Mouse (Mus musculus): ENCODE data around the gene Dock6. TPM values are rescaled to one million over a fixed set of nuclear protein-coding genes. Genes with fewer than 3 reads are reported as not detected.

The Dock6 gene
- polyA plus RNA-seq, 1 experiment, result 47.6 TPM

DNA sequence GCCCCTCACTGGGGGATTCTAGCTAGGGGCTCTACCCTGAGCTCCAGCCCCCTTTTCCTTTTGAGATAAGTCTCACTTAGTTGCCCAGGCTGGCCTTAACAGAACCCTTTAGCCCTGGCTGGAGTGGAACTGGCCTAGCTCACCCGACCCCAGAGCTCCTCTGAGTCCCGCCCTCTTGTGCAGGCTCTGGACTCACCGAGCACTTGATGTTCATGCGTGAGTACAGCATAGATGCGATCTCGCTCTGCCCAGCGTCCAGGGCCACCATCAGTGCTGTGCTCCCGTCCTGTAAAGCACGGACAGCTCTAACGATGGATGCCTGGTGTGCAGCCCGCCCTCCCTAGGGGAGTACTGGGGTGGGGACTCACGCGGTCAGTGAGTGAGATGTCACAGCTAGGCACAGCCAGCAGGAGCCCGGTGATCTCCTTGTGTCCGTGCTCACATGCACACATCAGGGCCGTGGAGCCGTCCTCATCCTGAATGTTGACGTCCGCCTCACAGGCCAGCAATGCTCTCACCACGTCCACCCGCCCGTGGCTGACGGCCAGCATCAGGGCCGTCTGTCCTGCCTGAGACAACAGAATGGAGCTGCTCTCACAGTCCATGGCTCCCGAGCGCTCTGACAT lies 82.8 kb downstream of the Dock6 start:
- 89% methylated on average over 26 of the region's 26 CpGs for WGBS
- H3K4me1 ChIP-seq (ENCODE audit: control insufficient read depth, insufficient read depth, insufficient read length), result no peaks in the 10 kb centered on the region
- H3K4me3 ChIP-seq (ENCODE audit: extremely low read depth, insufficient read depth, insufficient read length), result no peak overlapping the region
- H3K27ac ChIP-seq (ENCODE audit: insufficient read depth, low read length), result no peak overlapping the region; the same call in 1 of the 2 replicates
- no peaks in the 10 kb centered on the region for H3K27me3 ChIP-seq (ENCODE audit: control insufficient read depth, insufficient read depth, low read length)
- no peaks in the 10 kb centered on the region for H3K36me3 ChIP-seq (ENCODE audit: control insufficient read depth, insufficient read depth, low read length)
- no peak for TF ChIP-seq CTCF (IDR thresholded peaks at IDR 0.05; ENCODE audit: extremely low read depth, insufficient read depth, insufficient read length, insufficient replicate concordance)
- TF ChIP-seq POLR2A (IDR thresholded peaks at IDR 0.05; ENCODE audit: low read depth, low read length), result no peak
- no peak for DNase-seq (ENCODE audit: low read depth in 1 of 2, low spot score in 2 of 2)

DNA sequence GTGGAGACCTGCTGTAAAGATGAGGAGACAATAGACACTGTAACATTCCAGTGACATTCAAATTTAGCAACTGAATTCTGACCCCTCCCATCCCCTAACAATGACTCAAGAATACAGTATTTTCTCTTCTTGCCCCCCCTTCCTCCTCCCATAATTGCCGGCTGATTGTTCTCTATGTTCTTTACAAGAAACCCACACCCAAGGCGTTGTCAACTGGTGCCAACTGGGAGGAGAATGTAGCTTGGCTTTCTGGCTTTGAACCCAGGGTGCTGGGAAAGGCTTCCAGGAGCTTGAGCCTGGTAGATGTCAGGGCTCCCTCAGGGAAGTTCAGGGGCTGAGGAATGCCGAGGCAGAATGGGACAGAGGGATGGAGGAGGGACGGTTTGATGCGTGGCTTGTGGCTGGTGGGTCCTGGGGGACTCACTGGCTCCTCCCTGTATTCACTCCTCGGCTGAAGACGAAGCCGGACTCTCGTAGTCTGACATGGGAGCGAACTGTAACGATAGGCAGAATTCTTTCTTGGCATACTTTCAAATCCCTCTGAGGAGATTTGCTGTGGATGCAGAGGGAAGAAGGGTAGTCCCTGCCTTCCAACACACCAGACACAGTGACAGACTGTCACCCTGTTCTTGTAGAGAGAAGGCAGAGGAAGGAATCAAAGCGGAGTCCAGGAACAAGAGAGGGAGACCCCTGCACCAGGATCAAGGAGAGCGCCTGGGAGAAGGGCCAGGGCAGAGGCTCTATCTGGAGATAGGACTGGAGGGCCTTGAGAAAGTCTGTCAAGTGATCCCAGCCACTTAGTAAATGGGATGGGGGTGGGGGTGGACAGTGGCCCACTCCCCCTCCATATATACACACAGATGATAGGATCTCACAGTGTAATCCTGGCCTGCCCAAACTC lies 83.7 kb downstream of the Dock6 start:
- no peak for DNase-seq (ENCODE audit: low read depth in 1 of 2, low spot score in 2 of 2)
- H3K4me1 ChIP-seq (ENCODE audit: control insufficient read depth, insufficient read depth, insufficient read length), result no peaks in the 10 kb centered on the region
- WGBS, result 88% methylated on average over 13 of the region's 13 CpGs
- H3K27me3 ChIP-seq (ENCODE audit: control insufficient read depth, insufficient read depth, low read length), result no peaks in the 10 kb centered on the region
- TF ChIP-seq CTCF (IDR thresholded peaks at IDR 0.05; ENCODE audit: extremely low read depth, insufficient read depth, insufficient read length, insufficient replicate concordance) (no peak), POLR2A (IDR thresholded peaks at IDR 0.05; ENCODE audit: low read depth, low read length) (no peak)
- no peak overlapping the region for H3K4me3 ChIP-seq (ENCODE audit: extremely low read depth, insufficient read depth, insufficient read length)
- H3K27ac ChIP-seq (ENCODE audit: insufficient read depth, low read length), result peak overlapping the region; percentile 39; the same call in 1 of the 2 replicates
- H3K36me3 ChIP-seq (ENCODE audit: control insufficient read depth, insufficient read depth, low read length), result no peaks in the 10 kb centered on the region

DNA sequence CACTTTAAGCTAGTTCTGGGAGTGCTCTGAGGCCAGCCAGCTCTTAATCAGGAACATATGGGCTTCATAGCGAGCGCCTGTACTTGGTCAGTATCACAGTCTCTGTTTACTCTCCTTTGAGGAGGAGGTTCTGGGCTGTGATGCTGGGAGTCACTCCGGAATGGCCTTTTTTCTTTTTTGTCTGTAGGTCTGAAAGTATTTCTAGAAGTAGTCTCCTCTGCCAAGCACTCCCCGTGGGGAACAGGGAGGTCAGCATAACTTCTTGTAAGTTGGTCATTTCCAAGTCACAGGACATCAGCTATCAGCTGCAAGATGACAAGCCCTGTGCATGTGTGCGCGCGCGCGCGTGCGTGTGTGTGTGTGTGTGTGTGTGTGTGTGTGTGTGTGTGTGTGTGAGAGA lies 84.5 kb downstream of the Dock6 start:
- no peaks in the 10 kb centered on the region for H3K4me1 ChIP-seq (ENCODE audit: control insufficient read depth, insufficient read depth, insufficient read length)
- WGBS, result 91% methylated on average over 11 of the region's 11 CpGs
- TF ChIP-seq CTCF (IDR thresholded peaks at IDR 0.05; ENCODE audit: extremely low read depth, insufficient read depth, insufficient read length, insufficient replicate concordance), result no peak
- no peak for TF ChIP-seq POLR2A (IDR thresholded peaks at IDR 0.05; ENCODE audit: low read depth, low read length)
- no peaks in the 10 kb centered on the region for H3K36me3 ChIP-seq (ENCODE audit: control insufficient read depth, insufficient read depth, low read length)
- H3K27ac ChIP-seq (ENCODE audit: insufficient read depth, low read length), result no peak overlapping the region
- no peak for DNase-seq (ENCODE audit: low read depth in 1 of 2, low spot score in 2 of 2)
- H3K4me3 ChIP-seq (ENCODE audit: extremely low read depth, insufficient read depth, insufficient read length), result no peak overlapping the region
- H3K27me3 ChIP-seq (ENCODE audit: control insufficient read depth, insufficient read depth, low read length), result no peaks in the 10 kb centered on the region

DNA sequence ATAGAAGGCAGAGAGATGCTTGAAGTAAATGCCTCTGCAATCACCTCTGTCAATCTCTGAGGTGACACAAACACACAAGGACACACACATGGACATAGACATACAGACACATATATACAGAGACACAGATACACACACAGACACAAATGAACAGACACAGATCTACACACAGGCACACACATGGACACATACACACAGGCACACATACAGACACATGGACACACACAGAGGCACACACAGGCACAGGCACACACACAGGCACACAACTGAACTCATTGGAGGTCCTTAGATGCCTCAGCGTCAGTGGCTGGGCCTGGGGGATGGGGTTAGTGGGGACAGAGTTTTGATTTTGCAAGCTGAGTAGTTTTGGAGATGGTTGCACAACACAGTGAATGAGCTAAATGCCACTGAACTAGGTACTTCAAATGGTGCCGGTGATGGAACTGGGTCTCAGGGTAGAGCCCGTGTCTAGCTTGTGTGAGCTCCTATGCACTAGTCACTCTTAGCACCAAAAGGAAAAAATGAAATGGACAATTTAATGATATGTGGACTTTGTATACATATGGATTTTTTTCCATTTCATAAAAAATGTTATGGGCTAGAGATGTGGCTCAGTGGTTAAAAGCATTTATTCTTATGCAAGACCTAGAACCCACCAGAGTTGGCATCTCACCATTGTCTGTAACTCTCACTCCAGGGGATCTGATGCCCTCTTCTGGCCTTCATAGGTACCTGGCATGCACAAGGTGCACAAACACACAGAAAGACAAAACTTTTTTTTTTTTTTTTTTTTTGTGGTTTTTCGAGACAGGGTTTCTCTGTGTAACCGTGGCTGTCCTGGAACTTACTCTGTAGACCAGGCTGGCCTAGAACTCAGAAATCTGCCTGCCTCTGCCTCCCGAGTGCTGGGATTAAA lies 88.1 kb downstream of the Dock6 start:
- Histone ChIP-seq H3K4me3 (ENCODE audit: extremely low read depth, insufficient read depth, insufficient read length) (no peak overlapping the region), H3K4me1 (ENCODE audit: control insufficient read depth, insufficient read depth, insufficient read length) (no peaks in the 10 kb centered on the region; the same call in 1 of the 2 replicates), H3K27me3 (ENCODE audit: control insufficient read depth, insufficient read depth, low read length) (no peaks in the 10 kb centered on the region), H3K36me3 (ENCODE audit: control insufficient read depth, insufficient read depth, low read length) (no peaks in the 10 kb centered on the region), H3K27ac (ENCODE audit: insufficient read depth, low read length) (no peak overlapping the region)
- WGBS, result 82% methylated on average over 6 of the region's 6 CpGs
- DNase-seq (ENCODE audit: low read depth in 1 of 2, low spot score in 2 of 2), result no peak
- TF ChIP-seq CTCF (IDR thresholded peaks at IDR 0.05; ENCODE audit: extremely low read depth, insufficient read depth, insufficient read length, insufficient replicate concordance), result no peak
- TF ChIP-seq POLR2A (IDR thresholded peaks at IDR 0.05; ENCODE audit: low read depth, low read length), result no peak

DNA sequence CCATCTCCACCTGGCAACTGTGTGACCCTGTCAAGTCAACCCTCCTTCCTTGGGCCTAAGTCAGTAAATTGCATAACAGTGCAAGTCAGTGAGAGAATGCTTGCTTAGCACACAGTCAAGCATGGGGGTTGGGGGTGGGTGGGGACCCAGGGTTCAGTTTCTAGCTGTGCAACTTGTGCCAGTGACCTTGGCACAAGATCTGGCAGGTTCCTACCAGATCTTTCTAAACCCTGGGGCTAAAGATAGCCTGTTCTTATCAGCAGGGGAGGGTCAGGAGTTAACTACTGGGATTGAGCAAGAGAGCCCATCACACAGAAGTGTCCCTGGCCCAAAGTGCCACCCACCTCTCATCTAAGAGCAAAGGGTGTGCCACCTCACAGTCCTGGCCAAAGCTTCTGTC lies 90.3 kb downstream of the Dock6 start:
- no peak for DNase-seq (ENCODE audit: low read depth in 1 of 2, low spot score in 2 of 2)
- H3K36me3 ChIP-seq (ENCODE audit: control insufficient read depth, insufficient read depth, low read length), result no peaks in the 10 kb centered on the region
- no peak overlapping the region for H3K27ac ChIP-seq (ENCODE audit: insufficient read depth, low read length)
- no peaks in the 10 kb centered on the region; the same call in 1 of the 2 replicates for H3K4me1 ChIP-seq (ENCODE audit: control insufficient read depth, insufficient read depth, insufficient read length)
- no peak overlapping the region for H3K4me3 ChIP-seq (ENCODE audit: extremely low read depth, insufficient read depth, insufficient read length)
- TF ChIP-seq CTCF (IDR thresholded peaks at IDR 0.05; ENCODE audit: extremely low read depth, insufficient read depth, insufficient read length, insufficient replicate concordance) (no peak), POLR2A (IDR thresholded peaks at IDR 0.05; ENCODE audit: low read depth, low read length) (no peak)
- H3K27me3 ChIP-seq (ENCODE audit: control insufficient read depth, insufficient read depth, low read length), result no peaks in the 10 kb centered on the region
